Mouse (Mus musculus): ENCODE results near the gene Spata2l.

DNA sequence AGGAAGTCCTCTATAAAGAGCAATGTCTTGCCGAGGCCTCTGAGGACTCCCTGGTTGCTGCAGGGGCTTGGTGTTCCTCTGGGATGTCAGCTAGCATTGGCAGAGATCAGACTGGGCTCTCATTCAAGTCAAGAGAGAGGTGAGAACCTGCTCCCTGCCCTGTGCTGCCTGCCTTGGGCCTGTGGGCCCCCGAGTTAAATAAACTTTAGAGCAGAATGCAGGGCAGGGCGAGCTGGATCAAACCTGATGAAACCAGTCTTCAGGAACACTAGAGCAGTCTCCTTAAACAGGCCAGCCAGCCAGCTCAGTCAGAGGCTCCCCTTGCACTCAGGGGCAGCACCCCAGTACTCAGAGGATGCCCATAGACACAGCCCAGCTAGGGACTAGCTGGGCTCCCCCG is 35.9 kb upstream of the Spata2l start:
- no peak for TF ChIP-seq CTCF (conservative IDR thresholded peaks at IDR 0.05; ENCODE audit: low read length)
- no peak for TF ChIP-seq NANOG (IDR thresholded peaks at IDR 0.05; ENCODE audit: borderline replicate concordance, low read length)
- no peak for TF ChIP-seq POU5F1 (IDR thresholded peaks at IDR 0.05; ENCODE audit: borderline replicate concordance, low read length)

All from E14TG2a.4 (cell line).